Mouse (Mus musculus) liver, postnatal 0 days (tissue): ENCODE measurements around the gene Coasy.

ENCODE experiments used
- CTCF ChIP-seq: sonication (generic); IDR thresholded peaks from 2 replicates; pipeline ENCODE4 v1.5.1; 2016; ENCODE audit warnings: antibody characterized with exemption, low read depth
- EP300 ChIP-seq: IDR thresholded peaks from 2 replicates; pipeline ENCODE4 v1.6.1; 2016; ENCODE audit warnings: antibody characterized with exemption, low read depth, mild to moderate bottlenecking

DNA sequence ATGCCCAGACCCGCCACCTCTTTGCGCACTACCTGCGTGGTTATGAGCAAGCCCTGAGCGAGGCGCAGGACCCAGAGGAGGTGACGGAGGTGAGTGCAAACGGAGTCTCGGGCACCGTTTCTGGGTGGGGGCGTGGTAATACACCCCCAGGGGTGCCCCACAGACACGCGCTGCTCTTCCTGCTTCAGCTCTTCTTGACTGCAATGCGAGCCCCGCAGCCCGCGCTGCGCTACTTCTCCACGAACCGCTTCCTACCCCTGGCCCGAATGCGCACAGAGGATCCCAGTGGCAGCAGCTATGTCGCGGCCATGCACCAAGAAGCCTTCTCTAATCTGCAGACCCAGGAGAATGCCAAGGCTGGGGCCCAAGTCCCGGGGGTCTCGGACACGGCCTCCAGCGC, 2.6 kb upstream of the Coasy start:
- TF ChIP-seq CTCF (no peak), EP300 (no peak)
